Mouse (Mus musculus) midbrain, embryonic 14.5 days (tissue): ENCODE results near the gene Olfr160. TPM values are rescaled to one million over a fixed set of nuclear protein-coding genes. Genes with fewer than 3 reads are reported as not detected.

Experiments
- ATAC-seq: fragments of 200-750 bp; cut with Nextera tagmentation; 2 replicates; pipeline ENCODE4 v1.8.0; 2017; ENCODE audit warnings: moderate number of reproducible peaks, moderate library complexity; ENCODE audit not compliant: low FRiP score, low TSS enrichment
- DNase-seq: peaks from one replicate; pipeline ENCODE4 v3.0.0-alpha.2; 2015
- H3K27ac ChIP-seq: fragments of 300-500 bp; sonication (generic); replicated peaks from 2 replicates; pipeline ENCODE4 v1.5.1; 2014; ENCODE audit warnings: mild to moderate bottlenecking, low read depth, low read length, moderate library complexity
- H3K27me3 ChIP-seq: fragments of 300-500 bp; sonication (generic); 2 replicates; pipeline ENCODE4 v1.6.1; 2014; ENCODE audit warnings: low read length, control low read depth, mixed read lengths; ENCODE audit not compliant: control insufficient read depth, insufficient read depth
- H3K36me3 ChIP-seq: fragments of 300-500 bp; sonication (generic); 2 replicates; pipeline ENCODE4 v1.6.1; 2014; ENCODE audit warnings: low read length, control low read depth; ENCODE audit not compliant: control insufficient read depth, insufficient read depth
- H3K4me1 ChIP-seq: fragments of 300-500 bp; sonication (generic); 2 replicates; pipeline ENCODE4 v1.6.1; 2014; ENCODE audit warnings: mild to moderate bottlenecking, antibody characterized with exemption, low read length, control low read depth; ENCODE audit not compliant: control insufficient read depth, insufficient read depth
- H3K4me2 ChIP-seq: fragments of 300-500 bp; sonication (generic); 2 replicates; pipeline ENCODE4 v1.6.1; 2014; ENCODE audit warnings: mild to moderate bottlenecking, low read length, moderate library complexity
- H3K4me3 ChIP-seq: fragments of 300-500 bp; sonication (generic); replicated peaks from 2 replicates; pipeline ENCODE4 v1.5.1; 2014; ENCODE audit warnings: low read depth, low read length
- H3K9ac ChIP-seq: fragments of 300-500 bp; sonication (generic); replicated peaks from 2 replicates; pipeline ENCODE4 v1.6.1; 2014; ENCODE audit warnings: mild to moderate bottlenecking, low read length, moderate library complexity
- H3K9me3 ChIP-seq: fragments of 300-500 bp; sonication (generic); 2 replicates; pipeline ENCODE4 v1.6.1; 2016; ENCODE audit warnings: low read length, control low read depth, mixed read lengths; ENCODE audit not compliant: control insufficient read depth
- WGBS: fragments of 180-500 bp; shearing (Covaris S2); extraction: QIAGEN DNeasy Blood & Tissue Kit; methylation state at CpG from one replicate; pipeline ENCODE4 v1.1.7; 2014; 5-methylcytosine and 5-hydroxymethylcytosine counted together
- polyA plus RNA-seq: library from polyadenylated mRNA; unstranded; fragments of >200 nt; fragmentation: Nextera tagmentation; extraction: Ambion mirVana; gene quantifications from 2 replicates; pipeline ENCODE4 v1.2.1, GENCODE M21; 2014

The Olfr160 gene
- polyA plus RNA-seq, 1 experiment from 2014 or later, result not detected

DNA sequence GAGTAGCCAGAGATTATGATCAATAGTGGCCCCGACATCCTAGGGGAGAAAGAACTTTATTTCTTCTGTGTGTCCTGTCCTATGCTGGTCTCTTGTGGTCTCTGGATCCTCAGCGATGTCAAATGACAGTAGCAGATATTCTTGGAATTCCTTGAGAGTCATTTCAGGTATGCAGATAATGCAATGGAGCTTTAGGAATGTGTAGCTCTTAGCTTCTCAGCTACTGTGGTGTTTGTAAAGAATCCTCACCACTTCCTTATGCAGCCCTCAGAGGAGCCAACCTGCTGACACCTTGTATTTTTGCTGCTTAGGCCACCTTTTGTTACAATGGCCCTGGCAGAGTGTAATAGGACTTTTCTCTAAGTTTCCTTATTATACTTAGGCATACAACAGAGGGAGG, 51.4 kb downstream of the Olfr160 start:
- Histone ChIP-seq H3K4me3 (no peak overlapping the region), H3K36me3 (no peaks in the 10 kb centered on the region), H3K9me3 (no peaks in the 10 kb centered on the region), H3K27me3 (no peaks in the 10 kb centered on the region), H3K9ac (no peak overlapping the region), H3K4me1 (no peaks in the 10 kb centered on the region), H3K4me2 (no peak overlapping the region), H3K27ac (no peak overlapping the region)
- ATAC-seq (no peak), DNase-seq (no peak)
- 83% methylated on average over 2 of the region's 2 CpGs for WGBS

DNA sequence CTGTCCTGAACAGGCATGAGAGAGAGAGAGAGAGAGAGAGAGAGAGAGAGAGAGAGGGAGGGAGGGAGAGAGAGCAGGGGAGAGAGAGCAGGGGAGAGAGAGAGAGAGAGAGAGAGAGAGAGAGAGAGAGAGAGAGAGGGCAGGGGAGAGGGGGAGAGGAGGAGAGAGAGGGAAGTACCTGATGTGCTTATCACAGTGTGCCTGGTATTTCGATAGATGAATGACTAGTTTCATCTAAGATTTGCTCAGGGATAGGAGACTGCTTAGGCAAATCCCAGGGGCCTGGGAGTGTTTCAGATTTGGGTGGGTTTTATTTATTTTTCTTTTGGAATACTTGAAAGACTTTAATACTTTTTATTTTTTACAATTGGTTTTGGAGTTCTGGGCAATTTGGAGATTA, 52.8 kb downstream of the Olfr160 start:
- no peak overlapping the region for H3K4me3 ChIP-seq
- no peaks in the 10 kb centered on the region for H3K4me1 ChIP-seq
- no peak overlapping the region for H3K4me2 ChIP-seq
- no peak overlapping the region for H3K27ac ChIP-seq
- H3K9me3 ChIP-seq, result no peaks in the 10 kb centered on the region
- WGBS, result 76% methylated on average over 1 of the region's 1 CpGs
- DNase-seq (no peak), ATAC-seq (no peak)
- H3K9ac ChIP-seq, result no peak overlapping the region
- H3K36me3 ChIP-seq, result no peaks in the 10 kb centered on the region
- no peaks in the 10 kb centered on the region for H3K27me3 ChIP-seq

- Histone ChIP-seq H3K9me3 (no peaks in the 10 kb centered on the region), H3K4me1 (peaks cover 12% of the 10 kb centered on the region), H3K4me3 (no peak overlapping the region), H3K36me3 (peaks cover 4% of the 10 kb centered on the region; the same call in 1 of the 2 replicates), H3K4me2 (no peak overlapping the region), H3K27me3 (no peaks in the 10 kb centered on the region), H3K27ac (no peak overlapping the region), H3K9ac (no peak overlapping the region)
- DNase-seq (no peak), ATAC-seq (no peak)
- WGBS, result 89% methylated on average over 6 of the region's 6 CpGs
Observed at GRCm38 (mm10) chr9:37659413-37659812, 56.6 kb downstream of the Olfr160 start.

Other genes starting within 250 kb of the Olfr160 start
- 32.5 and 42.9 TPM in 2 replicates for gene Msantd2, start 226.9 kb downstream of the Olfr160 start, polyA plus RNA-seq
- gene Esam, start 188.2 kb downstream of the Olfr160 start, polyA plus RNA-seq, result 24.8 and 42.8 TPM in 2 replicates
- 0.29 and 0.35 TPM in 2 replicates for gene Vsig2, start 177.0 kb downstream of the Olfr160 start, polyA plus RNA-seq
- gene Nrgn, start 163.3 kb downstream of the Olfr160 start, polyA plus RNA-seq, result 4.0 and 5.5 TPM in 2 replicates
- 8.6 and 12.3 TPM in 2 replicates for gene Siae, start 160.6 kb downstream of the Olfr160 start, polyA plus RNA-seq
- 7.5 and 9.5 TPM in 2 replicates for gene Spa17, start 102.5 kb downstream of the Olfr160 start, polyA plus RNA-seq
- gene Tbrg1, start 58.9 kb downstream of the Olfr160 start, polyA plus RNA-seq, result 89.5 and 91.6 TPM in 2 replicates
- gene Panx3, start 47.0 kb downstream of the Olfr160 start, polyA plus RNA-seq, result not detected in 2 replicates
- gene Olfr874, start 28.9 kb upstream of the Olfr160 start, polyA plus RNA-seq, result not detected in 2 replicates
- gene Olfr875, start 55.6 kb upstream of the Olfr160 start, polyA plus RNA-seq, result not detected in 2 replicates
- gene Olfr876, start 86.8 kb upstream of the Olfr160 start, polyA plus RNA-seq, result not detected in 2 replicates
- gene Olfr877, start 138.0 kb upstream of the Olfr160 start, polyA plus RNA-seq, result not detected in 2 replicates
- gene Olfr145, start 180.5 kb upstream of the Olfr160 start, polyA plus RNA-seq, result not detected in 2 replicates
- 0.28 TPM in 1 of 2 replicates, not detected in the other for gene Olfr878, start 201.6 kb upstream of the Olfr160 start, polyA plus RNA-seq